Mouse (Mus musculus): ENCODE measurements around the gene Rpl34. TPM values are rescaled to one million over a fixed set of nuclear protein-coding genes. Genes with fewer than 3 reads are reported as not detected.
A peak's percentile ranks its signal among the peaks of the same experiment; 100 is the strongest.

Gene Rpl34
- polyA plus RNA-seq, 1 experiment, result 1,098 TPM

GRCm38 (mm10) chr3:130694041-130694593 lies 36.1 kb downstream of the Rpl34 start:
- H3K27ac ChIP-seq (ENCODE audit: insufficient read depth, low read depth, low read length), result no peak overlapping the region
- peaks cover 13% of the 10 kb centered on the region for H3K36me3 ChIP-seq (ENCODE audit: control insufficient read depth, insufficient read depth, low read length)
- H3K27me3 ChIP-seq (ENCODE audit: control insufficient read depth, insufficient read depth, low read length), result no peaks in the 10 kb centered on the region
- 60% methylated on average over 9 of the region's 9 CpGs for WGBS
- no peak for TF ChIP-seq CTCF (IDR thresholded peaks at IDR 0.05; ENCODE audit: extremely low read depth, insufficient read length, insufficient replicate concordance, low read depth, low read length)
- TF ChIP-seq POLR2A (IDR thresholded peaks at IDR 0.05; ENCODE audit: low read depth, low read length), result no peak
- H3K4me1 ChIP-seq (ENCODE audit: control insufficient read depth, insufficient read depth, insufficient read length, low read length), result peaks cover 8% of the 10 kb centered on the region; the same call in 1 of the 2 replicates
- no peak overlapping the region for H3K4me3 ChIP-seq (ENCODE audit: low read depth, low read length)

GRCm38 (mm10) chr3:130691596-130692170 lies 38.5 kb downstream of the Rpl34 start:
- no peaks in the 10 kb centered on the region for H3K27me3 ChIP-seq (ENCODE audit: control insufficient read depth, insufficient read depth, low read length)
- TF ChIP-seq CTCF (IDR thresholded peaks at IDR 0.05; ENCODE audit: extremely low read depth, insufficient read length, insufficient replicate concordance, low read depth, low read length), result no peak
- H3K27ac ChIP-seq (ENCODE audit: insufficient read depth, low read depth, low read length), result peak overlapping the region; percentile 89
- peak overlapping the region; percentile 67 for H3K4me3 ChIP-seq (ENCODE audit: low read depth, low read length)
- 5% methylated on average over 12 of the region's 12 CpGs for WGBS
- H3K4me1 ChIP-seq (ENCODE audit: control insufficient read depth, insufficient read depth, insufficient read length, low read length), result peaks cover 8% of the 10 kb centered on the region; the same call in 1 of the 2 replicates
- H3K36me3 ChIP-seq (ENCODE audit: control insufficient read depth, insufficient read depth, low read length), result peaks cover 7% of the 10 kb centered on the region

GRCm38 (mm10) chr3:130690834-130691595 lies 39.2 kb downstream of the Rpl34 start:
- Histone ChIP-seq H3K4me3 (ENCODE audit: low read depth, low read length) (peak overlapping the region; percentile 67), H3K4me1 (ENCODE audit: control insufficient read depth, insufficient read depth, insufficient read length, low read length) (peaks cover 8% of the 10 kb centered on the region; the same call in 1 of the 2 replicates), H3K36me3 (ENCODE audit: control insufficient read depth, insufficient read depth, low read length) (peaks cover 4% of the 10 kb centered on the region), H3K27me3 (ENCODE audit: control insufficient read depth, insufficient read depth, low read length) (no peaks in the 10 kb centered on the region), H3K27ac (ENCODE audit: insufficient read depth, low read depth, low read length) (peak overlapping the region; percentile 89)
- TF ChIP-seq CTCF (IDR thresholded peaks at IDR 0.05; ENCODE audit: extremely low read depth, insufficient read length, insufficient replicate concordance, low read depth, low read length), result no peak
- TF ChIP-seq POLR2A (IDR thresholded peaks at IDR 0.05; ENCODE audit: low read depth, low read length), result peak; percentile 31; the same call in 1 of the 2 replicates
- WGBS, result 3% methylated on average over 20 of the region's 20 CpGs

- Histone ChIP-seq H3K4me1 (ENCODE audit: control insufficient read depth, insufficient read depth, insufficient read length, low read length) (peaks cover 8% of the 10 kb centered on the region; the same call in 1 of the 2 replicates), H3K4me3 (ENCODE audit: low read depth, low read length) (no peak overlapping the region), H3K27ac (ENCODE audit: insufficient read depth, low read depth, low read length) (no peak overlapping the region), H3K27me3 (ENCODE audit: control insufficient read depth, insufficient read depth, low read length) (no peaks in the 10 kb centered on the region), H3K36me3 (ENCODE audit: control insufficient read depth, insufficient read depth, low read length) (no peaks in the 10 kb centered on the region)
- TF ChIP-seq POLR2A (IDR thresholded peaks at IDR 0.05; ENCODE audit: low read depth, low read length) (no peak), CTCF (IDR thresholded peaks at IDR 0.05; ENCODE audit: extremely low read depth, insufficient read length, insufficient replicate concordance, low read depth, low read length) (peak; percentile 75; the same call in 1 of the 2 replicates)
- 8% methylated on average over 12 of the region's 12 CpGs for WGBS
These were observed 40.6 kb downstream of the Rpl34 start for GRCm38 (mm10) chr3:130689630-130690029.

GRCm38 (mm10) chr3:130687051-130687450 lies 43.1 kb downstream of the Rpl34 start:
- WGBS, result 93% methylated on average over 1 of the region's 1 CpGs
- Histone ChIP-seq H3K4me1 (ENCODE audit: control insufficient read depth, insufficient read depth, insufficient read length, low read length) (peaks cover 8% of the 10 kb centered on the region; the same call in 1 of the 2 replicates), H3K27me3 (ENCODE audit: control insufficient read depth, insufficient read depth, low read length) (no peaks in the 10 kb centered on the region), H3K27ac (ENCODE audit: insufficient read depth, low read depth, low read length) (no peak overlapping the region), H3K4me3 (ENCODE audit: low read depth, low read length) (no peak overlapping the region), H3K36me3 (ENCODE audit: control insufficient read depth, insufficient read depth, low read length) (no peaks in the 10 kb centered on the region)
- no peak for TF ChIP-seq POLR2A (IDR thresholded peaks at IDR 0.05; ENCODE audit: low read depth, low read length)
- TF ChIP-seq CTCF (IDR thresholded peaks at IDR 0.05; ENCODE audit: extremely low read depth, insufficient read length, insufficient replicate concordance, low read depth, low read length), result no peak

GRCm38 (mm10) chr3:130685014-130685366 lies 45.2 kb downstream of the Rpl34 start:
- 83% methylated on average over 8 of the region's 8 CpGs for WGBS
- TF ChIP-seq CTCF (IDR thresholded peaks at IDR 0.05; ENCODE audit: extremely low read depth, insufficient read length, insufficient replicate concordance, low read depth, low read length), result no peak
- TF ChIP-seq POLR2A (IDR thresholded peaks at IDR 0.05; ENCODE audit: low read depth, low read length), result no peak
- Histone ChIP-seq H3K4me3 (ENCODE audit: low read depth, low read length) (no peak overlapping the region), H3K36me3 (ENCODE audit: control insufficient read depth, insufficient read depth, low read length) (no peaks in the 10 kb centered on the region), H3K4me1 (ENCODE audit: control insufficient read depth, insufficient read depth, insufficient read length, low read length) (peaks cover 3% of the 10 kb centered on the region; the same call in 1 of the 2 replicates), H3K27ac (ENCODE audit: insufficient read depth, low read depth, low read length) (no peak overlapping the region), H3K27me3 (ENCODE audit: control insufficient read depth, insufficient read depth, low read length) (no peaks in the 10 kb centered on the region; the same call in 1 of the 2 replicates)
